Mouse (Mus musculus): ENCODE measurements at regions not wholly inside any gene's neighbourhood (a gene's known extent, or its start where the extent isn't known, plus 50 kb on each side); places are given as distances from the start of the nearest gene placed in this dataset.

DNA sequence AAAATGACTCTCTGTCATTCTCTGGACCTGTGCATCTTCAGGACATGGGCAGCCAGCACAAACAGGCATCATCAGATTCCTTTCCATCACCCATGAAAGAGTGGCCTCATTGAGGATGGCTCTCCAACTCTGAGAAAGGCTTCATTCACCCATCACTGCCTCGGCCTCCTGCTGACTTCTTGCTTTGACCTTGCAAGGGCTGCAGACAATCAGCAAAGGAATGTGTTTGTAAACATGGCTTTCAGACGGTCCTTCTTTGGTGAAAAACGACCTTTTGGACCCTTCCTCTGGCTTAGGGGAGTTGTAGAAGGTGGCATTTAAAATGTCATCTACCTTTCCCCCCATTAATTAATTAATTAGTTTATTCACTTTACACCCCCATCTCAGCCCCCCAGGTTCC lies 134.3 kb downstream of the Moxd1 start:
- no peak for DNase-seq (ENCODE audit: low read depth)

DNA sequence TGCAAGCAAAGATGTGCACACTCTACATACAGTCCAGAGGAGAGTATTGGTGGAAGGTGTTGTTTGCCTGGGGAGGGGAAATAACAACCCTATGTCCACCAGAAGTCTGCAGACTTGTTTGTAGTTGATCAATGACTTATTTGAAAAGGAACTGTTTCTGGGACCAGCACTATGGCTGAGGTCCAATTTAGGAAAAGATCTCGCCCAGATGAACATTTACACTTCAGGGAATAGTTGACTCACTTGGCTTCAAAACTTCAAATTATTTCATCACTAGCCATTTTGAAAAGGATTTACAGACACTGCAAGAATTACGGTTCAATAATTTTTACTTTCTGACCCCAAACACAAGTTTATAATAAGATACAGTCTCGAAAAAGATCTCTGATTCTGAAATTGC lies 138.1 kb downstream of the Moxd1 start:
- DNase-seq (ENCODE audit: low read depth): no peak

DNA sequence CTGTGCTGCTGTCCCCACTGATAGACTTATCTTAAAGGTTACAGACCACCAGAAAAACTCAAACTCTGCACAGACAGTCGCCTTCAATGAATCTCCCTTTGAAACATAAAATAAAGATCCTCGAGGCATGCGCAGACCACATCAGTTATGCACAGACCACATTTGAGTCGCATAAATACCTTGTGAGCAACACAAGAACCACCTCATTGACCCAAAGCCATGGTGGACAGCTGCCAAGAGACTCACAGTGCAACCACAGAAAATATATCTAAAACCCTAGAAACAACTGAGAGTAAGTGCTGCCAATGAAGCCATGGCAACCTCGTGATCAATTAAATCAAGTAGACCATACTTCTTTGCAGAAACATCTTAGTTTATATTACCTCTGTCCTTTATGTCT lies 142.1 kb downstream of the Moxd1 start:
- DNase-seq (ENCODE audit: low read depth): no peak

DNA sequence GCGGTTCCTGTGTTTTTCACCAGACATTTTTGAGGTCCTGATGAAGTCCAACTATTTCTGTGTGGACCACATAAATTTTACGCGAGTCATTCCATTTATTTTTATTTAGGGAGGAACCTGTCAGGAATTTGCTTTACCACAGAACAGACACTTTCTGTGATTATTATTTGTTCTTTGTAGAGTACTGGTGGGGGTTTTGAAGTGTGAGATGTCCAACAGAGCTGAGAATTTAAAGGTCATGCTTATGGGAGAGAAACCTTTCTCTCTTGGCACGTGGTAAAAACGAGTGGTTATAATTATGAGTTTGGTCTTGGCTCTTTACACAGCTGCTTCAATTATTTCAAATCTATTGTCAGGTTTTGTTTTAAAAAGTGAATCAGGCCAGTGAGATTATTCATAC lies 143.7 kb downstream of the Moxd1 start:
- DNase-seq (ENCODE audit: low read depth): no peak

DNA sequence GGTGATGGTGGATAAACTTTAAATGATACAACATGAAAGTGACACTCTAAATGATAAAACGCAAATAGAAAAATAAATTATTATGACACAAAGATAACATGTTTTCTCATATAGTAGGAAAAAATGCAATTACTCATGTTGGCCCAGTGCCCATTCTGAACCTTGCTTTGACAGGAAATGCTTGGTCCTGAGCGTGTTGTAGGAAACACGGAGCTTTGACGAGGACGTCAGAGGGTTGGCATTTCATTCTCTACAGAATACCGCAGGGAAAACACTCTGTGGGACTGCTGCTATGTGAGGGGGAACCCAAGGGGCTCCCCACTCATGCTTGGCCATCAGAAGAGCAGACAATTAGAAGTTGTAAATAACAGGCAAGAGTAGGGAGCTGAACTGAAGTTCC lies 150.6 kb downstream of the Moxd1 start:
- no peak for DNase-seq (ENCODE audit: low read depth)

DNA sequence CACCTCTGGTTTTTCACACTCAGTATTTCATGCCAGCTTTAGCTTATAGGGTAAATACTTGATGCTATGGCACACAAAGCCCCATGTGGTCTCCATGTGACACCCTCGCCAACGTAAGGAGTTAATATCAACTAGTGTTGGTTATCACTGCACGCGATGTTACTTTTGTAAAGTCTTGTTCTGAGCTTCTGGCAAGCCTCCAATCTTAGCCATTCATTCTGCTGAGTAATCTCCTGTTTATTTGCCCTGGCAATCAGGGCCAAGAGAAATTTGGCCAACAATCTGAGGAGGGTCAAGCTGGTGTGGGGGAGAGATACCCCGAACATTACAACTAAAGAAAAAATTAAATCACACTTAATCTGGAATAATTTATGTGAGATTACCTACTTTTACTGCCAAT lies 156.0 kb downstream of the Moxd1 start:
- no peak for DNase-seq (ENCODE audit: low read depth)

DNA sequence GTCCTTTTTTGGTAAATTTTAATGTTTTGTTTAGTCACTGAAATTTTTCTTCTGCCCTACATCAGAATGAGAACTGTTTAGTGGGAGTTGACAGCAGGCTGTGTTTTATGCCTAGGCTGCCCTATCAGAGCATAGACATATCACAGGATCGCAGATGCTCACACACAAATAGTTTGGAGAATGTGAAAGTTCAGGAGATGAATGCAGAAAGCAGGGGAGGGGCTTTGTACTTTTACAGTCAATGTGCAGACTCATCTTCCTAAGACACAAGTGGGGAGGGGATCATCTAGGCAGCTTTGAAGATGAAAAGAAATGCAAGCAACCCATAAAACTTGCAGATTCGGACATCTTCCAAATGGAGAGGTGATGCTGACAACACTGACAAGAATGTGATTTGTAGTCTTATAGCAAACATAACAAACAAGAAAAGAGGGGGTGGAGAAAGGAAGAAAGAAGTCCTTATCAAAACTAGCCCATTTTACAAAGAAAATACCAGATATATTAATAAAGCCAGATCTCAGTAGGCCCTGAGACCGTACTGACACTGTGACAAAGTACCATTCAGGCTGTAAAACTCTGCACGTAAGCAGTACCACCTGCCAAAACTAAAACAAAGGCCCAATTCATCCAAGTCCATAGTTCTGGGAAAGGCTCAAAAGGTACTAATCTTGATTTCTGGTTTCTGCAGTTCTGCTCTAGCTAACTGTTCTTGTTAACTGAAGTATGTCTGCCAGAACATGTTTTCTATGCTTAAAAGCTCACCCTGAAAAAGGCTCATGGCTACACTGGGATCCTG lies 157.4 kb downstream of the Moxd1 start:
- no peak for DNase-seq (ENCODE audit: low read depth)

DNA sequence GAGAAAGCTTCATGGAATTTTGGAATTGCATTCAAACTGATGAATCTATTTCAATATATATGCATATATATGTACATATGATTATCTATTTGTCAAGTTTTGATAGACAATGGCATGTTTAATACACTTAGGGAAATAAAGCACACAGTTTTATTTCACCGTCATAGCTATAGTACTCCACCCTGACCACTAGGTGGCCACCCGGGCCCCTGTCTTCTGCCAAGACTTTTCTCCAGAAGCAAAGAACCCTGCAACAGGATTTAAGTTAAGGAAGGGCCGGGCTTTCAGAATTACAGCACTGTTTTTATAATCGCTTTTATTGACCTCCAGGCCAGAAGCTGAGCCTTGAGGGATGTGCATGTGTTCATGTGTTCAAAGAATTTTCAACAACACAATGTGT lies 158.6 kb downstream of the Moxd1 start:
- peak; percentile 2 for DNase-seq (ENCODE audit: low read depth)

DNA sequence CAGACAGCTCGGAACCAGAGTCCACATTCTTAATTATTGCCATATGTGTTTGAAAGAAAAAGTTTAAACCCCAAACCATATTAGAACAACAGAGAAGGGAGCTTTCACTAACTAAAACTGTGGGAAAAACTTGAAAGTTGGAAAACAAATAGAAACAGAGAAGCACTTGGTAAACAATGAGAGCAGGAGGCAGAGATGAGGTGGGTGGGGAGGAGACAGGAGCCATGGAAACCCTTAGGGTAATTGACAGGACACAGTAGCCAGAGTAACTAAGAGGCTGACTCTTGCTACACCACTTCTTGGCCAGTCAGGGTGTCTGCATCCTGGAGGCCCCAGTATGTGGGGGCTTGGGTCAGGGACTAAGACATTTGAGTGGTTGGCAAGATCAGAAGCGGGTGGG lies 160.7 kb downstream of the Moxd1 start:
- DNase-seq (ENCODE audit: low read depth): no peak

DNA sequence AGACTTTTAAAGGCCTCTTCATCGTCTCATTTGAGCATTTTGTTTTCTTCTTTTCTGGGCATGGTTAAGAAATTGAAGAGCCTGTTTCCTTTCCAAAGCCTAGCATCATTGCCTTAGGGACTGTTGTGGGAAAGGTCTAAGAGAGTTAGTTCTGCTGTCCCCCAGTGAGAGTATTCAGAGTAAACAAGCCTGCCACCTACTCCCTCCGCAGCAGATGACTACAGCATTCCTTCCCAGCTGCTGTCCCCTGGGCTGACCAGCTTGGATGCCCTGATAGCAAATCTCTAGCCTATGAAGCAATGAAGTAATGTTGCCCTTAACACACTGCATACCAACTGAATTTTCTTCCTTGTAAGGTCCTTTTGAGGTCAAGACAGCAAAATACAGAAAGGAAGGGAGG lies 164.9 kb downstream of the Moxd1 start:
- DNase-seq (ENCODE audit: low read depth): no peak

DNA sequence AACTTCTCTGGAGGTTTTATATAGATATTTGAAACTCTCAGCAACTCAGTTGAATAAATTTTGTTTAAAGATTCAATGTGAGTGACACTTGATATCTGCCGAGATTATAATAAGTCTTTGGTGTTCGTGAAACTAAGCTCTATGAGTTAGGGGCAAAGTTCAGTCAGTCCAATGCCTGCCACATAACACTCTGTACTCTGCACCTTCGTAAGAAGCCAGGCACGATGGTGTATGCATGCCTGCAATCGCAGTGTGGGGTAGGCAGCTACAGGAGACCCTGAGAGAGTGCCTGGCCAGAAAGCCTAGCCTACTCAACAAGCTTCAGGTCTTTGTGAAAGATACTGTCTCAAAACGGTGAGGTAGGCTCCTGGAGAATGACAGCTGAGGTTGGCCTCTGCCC lies 167.7 kb downstream of the Moxd1 start:
- DNase-seq (ENCODE audit: low read depth): no peak

DNA sequence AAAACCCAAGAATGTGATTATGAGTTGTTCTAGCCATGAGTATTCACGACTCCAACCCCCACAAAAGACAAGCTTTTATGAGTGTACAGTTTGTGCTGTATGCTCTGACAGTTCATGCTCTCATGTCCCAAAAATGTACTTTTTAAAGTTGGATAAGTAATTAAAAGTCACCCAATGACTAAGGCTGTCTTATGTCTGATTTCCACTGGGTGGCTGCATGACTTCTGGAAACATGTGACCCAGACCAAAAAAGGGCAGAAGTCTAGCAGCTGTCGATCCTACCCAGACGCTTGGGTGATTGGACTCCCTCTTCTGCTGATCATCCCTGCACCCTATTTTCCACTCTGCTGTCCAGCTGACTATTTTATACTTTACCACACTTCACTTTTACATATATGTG lies 168.7 kb downstream of the Moxd1 start:
- no peak for DNase-seq (ENCODE audit: low read depth)

DNA sequence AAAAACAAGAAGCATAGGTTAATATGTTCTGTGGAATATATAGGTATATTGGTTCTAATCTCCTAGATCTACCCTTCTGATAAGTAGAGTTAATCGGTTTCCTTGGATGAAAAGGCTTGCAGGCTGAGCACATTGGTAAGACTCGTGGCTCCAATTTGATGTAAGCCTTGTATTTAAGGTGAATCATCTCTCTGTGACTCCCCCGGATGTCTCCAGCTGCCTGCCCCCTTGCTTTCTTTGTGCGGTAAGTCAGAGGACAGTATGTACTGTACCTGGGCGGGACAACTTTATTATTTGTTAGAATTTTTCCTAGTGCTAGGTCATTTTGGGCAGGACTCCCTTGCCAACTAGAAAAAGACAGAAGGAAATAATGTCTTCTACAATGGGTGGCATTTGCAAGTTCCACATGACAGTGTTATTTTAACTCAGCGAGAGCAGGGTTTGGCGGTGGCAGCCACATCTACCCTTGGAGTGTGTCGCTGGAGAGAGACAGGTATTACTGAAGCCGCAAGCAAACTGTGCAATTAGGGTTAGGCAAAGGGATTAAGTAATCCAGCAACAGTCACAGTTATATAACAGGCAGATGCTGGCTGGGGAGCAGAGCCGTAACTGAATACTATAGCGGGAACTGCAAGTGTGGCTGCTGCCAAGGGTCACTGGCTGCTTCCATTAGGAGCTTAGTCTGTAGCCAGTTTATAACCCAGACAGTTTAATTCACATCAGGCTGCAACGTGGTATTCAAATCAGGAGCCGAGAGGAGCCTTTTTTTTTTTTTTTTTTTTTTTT lies 172.9 kb downstream of the Moxd1 start:
- DNase-seq (ENCODE audit: low read depth): no peak

DNA sequence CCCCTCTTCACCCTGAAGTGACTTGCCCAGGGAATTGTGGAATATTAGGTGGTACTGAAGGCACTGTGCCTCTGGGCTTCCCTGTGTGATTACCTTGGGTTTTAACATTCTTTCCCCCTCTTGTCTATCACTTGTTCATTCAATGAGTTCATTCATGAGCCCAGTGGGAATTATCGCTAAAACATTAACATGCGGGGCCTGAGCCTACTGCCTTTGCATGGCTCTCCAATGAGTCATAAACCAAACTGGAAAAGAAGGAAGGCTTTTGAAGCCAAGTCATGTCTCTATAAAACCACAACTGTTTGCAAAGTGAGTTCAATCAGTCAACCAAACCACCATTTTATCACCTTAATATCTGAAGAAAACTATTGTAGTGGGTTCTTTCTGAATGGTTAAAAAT lies 173.8 kb downstream of the Moxd1 start:
- DNase-seq (ENCODE audit: low read depth): no peak

DNA sequence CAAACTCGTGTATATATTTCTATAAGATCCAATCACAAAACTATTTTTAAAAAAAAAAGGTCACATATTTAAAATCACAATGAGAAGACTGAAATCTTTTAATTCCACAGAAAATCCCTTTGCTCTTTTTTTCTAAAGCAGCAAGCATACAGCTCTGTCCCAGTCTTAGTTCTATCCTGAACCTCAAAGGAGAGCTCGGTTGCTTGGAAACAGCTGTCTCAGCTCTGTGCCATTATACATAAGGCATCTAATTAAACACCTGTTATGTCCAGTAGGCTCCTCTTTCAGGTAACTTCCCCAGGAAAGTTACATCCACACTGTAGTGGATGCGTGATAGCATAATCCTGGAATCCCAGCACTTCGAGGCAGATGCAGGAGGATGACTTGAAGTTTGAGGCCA lies 181.5 kb downstream of the Moxd1 start:
- no peak for DNase-seq (ENCODE audit: low read depth)

DNA sequence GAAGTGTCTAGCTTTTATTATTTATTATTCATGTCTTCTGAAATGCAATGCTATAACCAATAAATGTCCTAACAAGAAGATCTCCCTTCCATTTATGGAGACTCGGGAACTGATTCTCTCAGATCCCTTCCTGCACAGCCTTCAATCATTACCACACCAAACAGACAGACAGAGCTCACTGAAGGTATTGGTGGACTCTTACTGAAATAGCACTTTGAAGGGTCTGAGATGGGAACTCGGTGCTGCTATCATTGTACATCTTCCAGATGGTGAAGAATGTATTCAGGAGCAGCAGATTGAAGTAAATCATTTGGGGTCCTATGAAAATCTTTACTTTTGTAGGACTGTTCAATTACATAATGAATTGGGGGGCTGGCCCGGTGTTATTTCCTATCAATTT lies 183.6 kb downstream of the Moxd1 start:
- DNase-seq (ENCODE audit: low read depth): no peak

DNA sequence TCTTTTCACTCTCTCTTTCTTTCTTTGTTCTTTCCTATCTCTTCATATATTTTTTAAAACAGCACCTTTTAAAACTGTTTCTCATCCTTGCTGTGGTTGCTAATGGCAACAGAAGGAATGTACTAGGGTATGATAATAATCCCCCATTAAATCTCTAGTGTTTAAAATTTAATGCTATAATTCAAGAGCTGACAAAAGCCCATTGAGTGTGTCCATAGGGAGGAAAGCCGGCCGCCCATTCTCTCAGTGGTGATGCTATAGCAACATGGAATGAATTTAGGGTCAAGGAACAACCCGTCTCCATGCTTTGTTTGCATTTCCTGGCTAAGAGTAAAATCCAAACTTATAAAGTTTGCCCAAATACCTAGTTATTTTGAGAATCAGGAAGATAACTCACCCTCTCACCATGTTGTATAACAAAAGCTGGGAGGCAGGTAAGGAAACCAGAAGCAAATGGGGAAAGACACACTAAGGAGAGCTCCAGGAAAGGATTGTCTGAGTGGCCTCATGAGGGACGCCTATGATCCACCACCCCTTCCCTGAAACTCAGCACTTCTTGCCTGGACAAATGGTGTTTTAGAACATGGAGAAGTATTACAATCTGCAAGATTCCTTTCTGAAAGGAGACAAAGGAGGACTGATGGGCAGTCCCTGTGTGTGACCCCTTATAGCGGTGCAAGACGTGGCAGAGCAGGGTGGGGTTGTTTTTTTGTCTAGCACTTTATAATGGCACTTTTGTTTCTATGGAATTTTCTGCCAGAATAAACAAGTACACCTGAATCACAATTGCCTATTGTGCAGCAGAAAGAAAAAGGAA lies 184.3 kb downstream of the Moxd1 start:
- DNase-seq (ENCODE audit: low read depth): no peak

DNA sequence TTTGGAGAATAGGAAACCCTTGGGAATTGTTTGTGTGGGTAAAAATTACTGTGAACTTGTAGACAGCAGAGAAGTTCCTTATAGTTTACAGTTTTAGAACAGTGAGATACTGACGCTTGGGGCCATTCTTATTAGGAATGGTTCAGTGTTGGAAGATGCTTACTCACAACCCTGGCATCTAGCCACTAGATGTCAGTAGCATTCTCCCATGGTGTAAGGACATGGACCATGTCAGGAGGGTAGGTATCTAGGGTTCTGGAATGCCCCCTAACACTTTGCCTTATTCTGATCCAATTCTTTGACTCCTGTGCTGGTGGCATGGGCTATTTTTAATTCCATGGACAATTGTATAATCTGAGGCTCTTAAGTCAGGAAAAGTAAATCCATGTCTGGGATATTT lies 185.3 kb upstream of the Ccn2 start:
- DNase-seq (ENCODE audit: low read depth): peak; percentile 3

DNA sequence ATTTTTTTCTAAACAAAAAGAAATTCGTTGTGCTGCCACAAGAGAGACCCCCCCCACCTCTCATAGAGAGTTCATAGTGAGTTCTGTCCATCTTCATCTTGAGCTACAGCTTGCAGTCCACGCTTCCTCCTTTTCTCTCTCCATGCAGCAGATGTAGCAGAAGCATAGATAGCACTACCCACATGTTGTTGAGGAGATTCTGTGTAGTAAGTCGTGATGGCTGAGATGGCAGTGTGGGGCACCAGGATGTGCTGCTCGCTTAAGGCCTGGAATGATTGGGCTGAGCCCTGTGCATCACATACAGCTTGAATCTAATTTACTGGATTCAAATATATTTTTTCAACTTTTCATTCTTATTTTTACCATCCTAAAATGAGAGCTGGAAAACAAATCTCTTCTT lies 184.4 kb upstream of the Ccn2 start:
- no peak for DNase-seq (ENCODE audit: low read depth)

DNA sequence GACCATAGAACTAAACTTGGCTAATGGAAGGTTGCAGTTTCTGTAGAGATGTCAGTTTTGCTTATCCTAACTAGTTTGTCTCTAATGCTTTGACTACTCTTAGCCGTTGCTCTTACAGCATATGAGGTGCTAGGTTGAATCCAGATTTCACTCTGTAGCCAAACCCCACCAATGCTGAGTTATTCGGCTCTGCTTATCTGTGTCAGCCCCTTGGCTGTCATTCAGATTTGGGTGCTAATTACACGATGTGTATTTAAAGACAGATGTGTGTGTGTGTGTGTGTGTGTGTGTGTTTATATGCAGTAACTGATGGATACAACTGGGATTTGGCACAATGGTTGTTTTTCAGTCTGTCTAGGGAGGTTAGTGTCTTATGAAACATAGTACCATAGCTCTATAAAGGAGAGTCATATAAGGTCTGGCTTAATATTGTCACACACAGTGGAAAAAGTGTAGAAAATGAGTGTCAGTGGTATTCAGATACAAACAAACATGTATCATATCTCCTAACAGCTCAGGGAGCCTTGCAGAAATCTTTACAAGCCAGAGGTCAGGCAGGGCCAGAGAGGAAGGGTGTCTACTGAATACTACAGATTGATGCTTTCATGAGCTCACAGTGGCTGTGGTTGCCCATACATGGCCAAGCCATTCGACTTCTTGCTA lies 172.6 kb upstream of the Ccn2 start:
- DNase-seq (ENCODE audit: low read depth): no peak

DNA sequence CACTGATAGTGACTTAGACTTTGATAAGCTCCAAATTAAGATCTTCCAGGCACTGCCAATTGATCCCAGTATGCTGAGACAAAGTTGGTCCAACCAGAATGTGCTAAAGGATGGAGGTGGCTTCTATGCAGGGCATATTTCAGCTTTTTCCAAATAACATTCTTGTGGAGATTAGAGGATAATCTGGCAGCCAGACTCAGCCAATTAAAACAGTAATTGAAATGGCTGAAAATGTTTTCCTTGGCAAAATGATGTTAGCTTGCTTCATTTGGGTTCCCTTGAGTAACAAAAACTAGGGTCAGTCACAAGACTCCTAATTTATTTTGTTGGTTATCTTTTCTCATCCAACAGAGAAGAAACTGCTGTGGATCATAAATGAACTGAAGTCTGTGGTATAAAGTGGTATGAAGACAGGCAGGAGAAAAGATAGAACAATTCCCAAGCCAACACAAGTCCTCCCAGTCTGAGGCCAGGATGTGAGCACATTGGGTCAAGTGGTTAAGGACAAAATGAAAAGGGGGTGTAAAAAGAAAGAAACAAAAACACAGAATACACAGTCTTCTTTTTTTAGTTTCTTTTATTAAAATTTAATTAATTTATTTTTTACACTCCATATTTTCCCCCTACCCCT lies 161.4 kb upstream of the Ccn2 start:
- DNase-seq (ENCODE audit: low read depth): no peak

DNA sequence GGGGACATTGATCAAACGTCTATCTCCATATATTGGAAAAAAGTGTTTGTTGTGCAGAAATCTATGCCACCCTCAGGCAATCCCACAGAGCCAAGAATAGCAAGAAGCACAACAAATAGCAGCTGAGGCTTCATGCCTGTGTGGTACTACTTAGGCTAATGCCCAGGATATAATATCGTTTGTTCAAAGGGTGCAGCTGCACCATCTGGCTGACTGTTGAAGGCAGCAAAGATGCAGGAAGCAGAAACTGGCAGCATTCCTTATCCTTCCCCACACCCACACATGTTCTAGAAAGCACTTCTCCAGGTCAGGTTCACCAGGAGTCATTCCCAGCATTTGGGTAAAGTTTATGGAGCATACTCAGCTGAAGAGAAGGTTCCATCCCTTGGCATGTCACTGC lies 158.1 kb upstream of the Ccn2 start:
- DNase-seq (ENCODE audit: low read depth): no peak

Measured in c-Kit-positive CD71-negative TER-119-negative erythroid progenitor cells, embryonic 14.5 days (primary cell).